Mouse (Mus musculus): ENCODE results near the gene Angptl2. TPM values are rescaled to one million over a fixed set of nuclear protein-coding genes. Genes with fewer than 3 reads are reported as not detected.

The Angptl2 gene
- polyA plus RNA-seq, 1 experiment = 6.8 TPM

GRCm38 (mm10) chr2:33256769-33257537 is 41.1 kb downstream of the Angptl2 start:
- peak overlapping the region; percentile 24 for H3K27ac ChIP-seq (ENCODE audit: control insufficient read depth, insufficient read depth, low read depth, low read length, poor library complexity)
- no peak overlapping the region for H3K4me3 ChIP-seq (replicated peaks; ENCODE audit: control insufficient read depth, low read depth, low read length)
- peaks cover 1% of the 10 kb centered on the region for H3K4me1 ChIP-seq (ENCODE audit: control insufficient read depth, insufficient read depth, low read length)
- WGBS = 25% methylated on average over 3 of the region's 3 CpGs
- no peak for TF ChIP-seq POLR2A (IDR thresholded peaks at IDR 0.05; ENCODE audit: borderline replicate concordance, control insufficient read depth, low read depth, low read length)
- TF ChIP-seq CTCF (IDR thresholded peaks at IDR 0.05; ENCODE audit: control insufficient read depth, insufficient read depth, low read length) = no peak

- Histone ChIP-seq H3K4me3 (replicated peaks; ENCODE audit: control insufficient read depth, low read depth, low read length) (no peak overlapping the region), H3K4me1 (ENCODE audit: control insufficient read depth, insufficient read depth, low read length) (peaks cover 1% of the 10 kb centered on the region), H3K27ac (ENCODE audit: control insufficient read depth, insufficient read depth, low read depth, low read length, poor library complexity) (no peak overlapping the region)
- 62% methylated on average over 8 of the region's 8 CpGs for WGBS
- TF ChIP-seq POLR2A (IDR thresholded peaks at IDR 0.05; ENCODE audit: borderline replicate concordance, control insufficient read depth, low read depth, low read length) (no peak), CTCF (IDR thresholded peaks at IDR 0.05; ENCODE audit: control insufficient read depth, insufficient read depth, low read length) (no peak)
Measured at GRCm38 (mm10) chr2:33260772-33261171, 44.9 kb downstream of the Angptl2 start.

GRCm38 (mm10) chr2:33261475-33261874 is 45.6 kb downstream of the Angptl2 start:
- H3K27ac ChIP-seq (ENCODE audit: control insufficient read depth, insufficient read depth, low read depth, low read length, poor library complexity) = no peak overlapping the region
- H3K4me3 ChIP-seq (replicated peaks; ENCODE audit: control insufficient read depth, low read depth, low read length) = no peak overlapping the region
- peaks cover 1% of the 10 kb centered on the region for H3K4me1 ChIP-seq (ENCODE audit: control insufficient read depth, insufficient read depth, low read length)
- WGBS = 88% methylated on average over 3 of the region's 3 CpGs
- TF ChIP-seq CTCF (IDR thresholded peaks at IDR 0.05; ENCODE audit: control insufficient read depth, insufficient read depth, low read length) (no peak), POLR2A (IDR thresholded peaks at IDR 0.05; ENCODE audit: borderline replicate concordance, control insufficient read depth, low read depth, low read length) (no peak)

GRCm38 (mm10) chr2:33265793-33266192 is 49.9 kb downstream of the Angptl2 start:
- 81% methylated on average over 3 of the region's 3 CpGs for WGBS
- Histone ChIP-seq H3K4me3 (replicated peaks; ENCODE audit: control insufficient read depth, low read depth, low read length) (no peak overlapping the region), H3K27ac (ENCODE audit: control insufficient read depth, insufficient read depth, low read depth, low read length, poor library complexity) (no peak overlapping the region), H3K4me1 (ENCODE audit: control insufficient read depth, insufficient read depth, low read length) (no peaks in the 10 kb centered on the region; the same call in 1 of the 2 replicates)
- TF ChIP-seq POLR2A (IDR thresholded peaks at IDR 0.05; ENCODE audit: borderline replicate concordance, control insufficient read depth, low read depth, low read length) (no peak), CTCF (IDR thresholded peaks at IDR 0.05; ENCODE audit: control insufficient read depth, insufficient read depth, low read length) (no peak)

DNA sequence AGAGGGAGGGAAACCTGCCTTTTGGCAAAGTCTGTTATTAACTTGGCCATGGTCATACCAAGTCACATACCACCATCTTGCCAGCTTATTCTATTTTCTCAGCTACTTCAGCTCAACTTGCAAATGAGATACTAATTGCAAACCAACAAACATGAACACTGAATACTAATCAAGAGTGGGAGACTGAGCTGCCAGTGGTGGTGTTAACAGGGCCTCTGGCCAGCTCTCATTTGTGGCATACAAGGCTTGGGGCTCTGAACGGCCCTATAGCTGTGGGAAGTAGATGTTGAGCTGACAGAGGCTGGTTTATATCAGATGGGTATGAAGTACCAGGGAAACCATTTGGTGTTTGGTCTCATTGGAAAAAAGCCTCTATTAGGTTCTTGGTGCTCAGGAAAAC is 51.2 kb downstream of the Angptl2 start:
- Histone ChIP-seq H3K4me1 (ENCODE audit: control insufficient read depth, insufficient read depth, low read length) (no peaks in the 10 kb centered on the region), H3K4me3 (replicated peaks; ENCODE audit: control insufficient read depth, low read depth, low read length) (no peak overlapping the region), H3K27ac (ENCODE audit: control insufficient read depth, insufficient read depth, low read depth, low read length, poor library complexity) (no peak overlapping the region)
- WGBS = 82% methylated on average over 1 of the region's 1 CpGs
- TF ChIP-seq POLR2A (IDR thresholded peaks at IDR 0.05; ENCODE audit: borderline replicate concordance, control insufficient read depth, low read depth, low read length) (no peak), CTCF (IDR thresholded peaks at IDR 0.05; ENCODE audit: control insufficient read depth, insufficient read depth, low read length) (no peak)

- Histone ChIP-seq H3K27ac (ENCODE audit: control insufficient read depth, insufficient read depth, low read depth, low read length, poor library complexity) (no peak overlapping the region), H3K4me1 (ENCODE audit: control insufficient read depth, insufficient read depth, low read length) (no peaks in the 10 kb centered on the region), H3K4me3 (replicated peaks; ENCODE audit: control insufficient read depth, low read depth, low read length) (no peak overlapping the region)
- WGBS = 87% methylated on average over 6 of the region's 6 CpGs
- no peak for TF ChIP-seq CTCF (IDR thresholded peaks at IDR 0.05; ENCODE audit: control insufficient read depth, insufficient read depth, low read length)
- no peak for TF ChIP-seq POLR2A (IDR thresholded peaks at IDR 0.05; ENCODE audit: borderline replicate concordance, control insufficient read depth, low read depth, low read length)
Measured at GRCm38 (mm10) chr2:33268384-33269131, 52.7 kb downstream of the Angptl2 start.

DNA sequence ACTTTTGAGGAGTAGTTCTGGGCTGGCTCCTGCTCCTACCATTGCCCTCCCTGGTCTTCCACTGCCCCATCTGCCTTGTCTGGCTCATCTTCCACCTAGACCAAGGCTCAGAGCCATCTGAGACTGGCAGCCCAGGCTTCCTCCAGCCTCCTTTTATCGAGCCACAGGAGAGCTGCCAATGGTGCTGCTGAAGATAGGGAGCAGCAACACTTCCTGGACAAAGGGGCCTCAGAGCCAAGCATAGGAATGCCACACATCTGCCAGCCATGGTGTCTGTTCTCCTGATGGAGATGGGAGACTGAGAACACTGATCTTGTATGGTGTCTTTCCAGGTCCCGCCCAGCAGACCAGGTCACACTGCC is 53.2 kb downstream of the Angptl2 start:
- Histone ChIP-seq H3K4me1 (ENCODE audit: control insufficient read depth, insufficient read depth, low read length) (peaks cover 3% of the 10 kb centered on the region; the same call in 1 of the 2 replicates), H3K27ac (ENCODE audit: control insufficient read depth, insufficient read depth, low read depth, low read length, poor library complexity) (no peak overlapping the region), H3K4me3 (replicated peaks; ENCODE audit: control insufficient read depth, low read depth, low read length) (no peak overlapping the region)
- 74% methylated on average over 2 of the region's 2 CpGs for WGBS
- TF ChIP-seq POLR2A (IDR thresholded peaks at IDR 0.05; ENCODE audit: borderline replicate concordance, control insufficient read depth, low read depth, low read length) = no peak
- no peak for TF ChIP-seq CTCF (IDR thresholded peaks at IDR 0.05; ENCODE audit: control insufficient read depth, insufficient read depth, low read length)

DNA sequence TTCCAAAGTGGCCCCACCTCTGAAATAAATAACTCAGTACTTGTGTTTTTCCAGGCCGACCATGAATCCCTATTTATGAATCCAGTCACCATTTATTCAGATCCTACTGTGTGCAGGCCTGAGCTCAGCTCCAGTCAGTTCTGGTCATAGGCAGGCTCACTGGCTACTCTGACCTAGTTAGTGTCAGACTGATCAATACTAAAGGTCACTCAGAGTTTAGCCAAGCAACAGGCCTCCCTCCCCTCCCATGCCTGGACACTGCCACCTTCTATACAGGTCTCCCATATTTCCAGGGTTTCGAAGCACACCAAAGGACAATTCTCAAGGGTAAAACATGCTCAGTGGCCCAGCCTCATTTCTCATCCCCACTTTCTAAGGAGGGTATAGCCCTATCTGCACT is 54.7 kb downstream of the Angptl2 start:
- Histone ChIP-seq H3K4me1 (ENCODE audit: control insufficient read depth, insufficient read depth, low read length) (peaks cover 3% of the 10 kb centered on the region; the same call in 1 of the 2 replicates), H3K4me3 (replicated peaks; ENCODE audit: control insufficient read depth, low read depth, low read length) (no peak overlapping the region), H3K27ac (ENCODE audit: control insufficient read depth, insufficient read depth, low read depth, low read length, poor library complexity) (no peak overlapping the region)
- TF ChIP-seq CTCF (IDR thresholded peaks at IDR 0.05; ENCODE audit: control insufficient read depth, insufficient read depth, low read length) = no peak
- no peak for TF ChIP-seq POLR2A (IDR thresholded peaks at IDR 0.05; ENCODE audit: borderline replicate concordance, control insufficient read depth, low read depth, low read length)
- 76% methylated on average over 2 of the region's 2 CpGs for WGBS
